Mouse (Mus musculus): ENCODE results near the gene Spata2.

Spata2 gene

GRCm38 (mm10) chr2:167447207-167447606 is 45.5 kb downstream of the Spata2 start:
- DNase-seq (ENCODE audit: low spot score), result no peak

DNA sequence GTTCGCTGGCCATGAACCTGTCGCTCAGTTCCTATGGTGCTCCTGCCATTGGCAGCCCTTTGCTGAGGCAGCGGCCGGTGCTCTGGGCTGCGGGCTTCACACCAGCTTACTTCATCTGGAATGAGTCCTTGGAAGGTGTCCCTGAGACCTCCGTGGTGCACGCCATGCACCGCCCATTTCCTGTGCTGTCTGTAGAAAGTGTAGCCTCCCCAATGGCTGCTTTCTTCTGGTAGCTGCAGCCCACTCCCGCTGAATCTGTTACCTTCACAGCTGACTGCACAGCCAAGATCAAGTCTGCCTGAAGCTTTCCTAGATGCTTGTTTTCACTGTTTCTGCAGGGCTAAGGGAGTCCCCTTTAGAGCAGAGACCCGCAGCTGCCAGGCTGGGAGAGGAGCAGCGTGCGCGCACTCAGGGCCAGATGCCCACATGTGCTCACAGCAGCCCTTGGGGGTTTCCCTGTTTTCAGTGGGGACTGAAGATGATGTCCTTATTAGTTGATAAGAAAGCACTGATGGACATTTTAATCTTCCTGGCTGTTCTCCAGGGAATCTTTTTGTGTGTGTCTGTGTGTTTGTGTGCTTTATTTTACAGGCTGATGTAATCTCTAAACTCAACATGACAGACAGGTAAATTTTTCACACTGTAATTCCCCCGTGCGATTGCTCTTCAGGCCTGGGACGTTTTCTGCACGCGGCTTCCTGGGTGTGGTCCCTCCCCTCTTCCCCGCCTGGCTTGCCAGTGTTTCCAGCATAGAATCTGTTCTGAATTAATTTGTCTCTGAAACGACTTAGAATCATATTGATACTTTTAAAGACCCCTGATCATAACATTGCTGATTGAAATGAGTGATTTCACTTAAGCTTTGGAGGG is 46.5 kb downstream of the Spata2 start:
- no peak for DNase-seq (ENCODE audit: low spot score)

DNA sequence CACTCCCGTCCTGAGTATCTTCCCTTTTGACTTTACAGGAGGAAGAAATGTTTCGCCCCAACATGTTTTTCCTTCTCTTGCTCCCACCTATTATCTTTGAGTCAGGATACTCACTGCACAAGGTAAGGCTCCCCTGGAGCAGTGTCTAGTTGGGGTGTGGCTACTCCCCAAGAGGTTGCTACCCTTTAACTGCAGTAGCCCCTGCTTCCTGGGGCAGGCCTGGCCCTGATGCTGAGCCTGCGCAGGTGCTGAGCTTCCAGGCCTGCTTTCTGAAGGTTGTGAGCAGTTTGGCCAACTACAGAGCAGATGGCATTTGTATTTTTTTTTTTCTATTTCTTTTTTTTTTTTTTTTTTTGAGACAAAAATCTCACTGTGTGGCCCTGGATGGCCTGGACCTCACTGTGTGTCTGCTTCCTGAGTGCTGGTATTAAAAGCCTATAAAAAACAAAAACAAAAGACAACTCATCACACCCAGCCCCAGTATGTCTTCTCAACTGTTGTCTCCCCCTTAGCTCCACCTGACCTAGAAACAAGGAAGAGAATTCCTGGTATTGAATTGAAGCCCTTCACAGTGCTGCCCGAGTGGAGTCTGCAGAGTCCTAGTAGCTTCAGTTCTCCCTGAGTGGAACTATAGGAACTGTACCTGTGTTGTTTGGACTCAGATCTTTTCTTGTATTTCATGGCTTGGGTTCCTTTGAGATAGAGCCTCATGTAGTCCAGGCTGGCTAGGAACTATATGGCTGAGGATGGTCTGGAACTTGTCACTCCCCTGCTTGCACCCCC is 49.1 kb downstream of the Spata2 start:
- DNase-seq (ENCODE audit: low spot score), result no peak

DNA sequence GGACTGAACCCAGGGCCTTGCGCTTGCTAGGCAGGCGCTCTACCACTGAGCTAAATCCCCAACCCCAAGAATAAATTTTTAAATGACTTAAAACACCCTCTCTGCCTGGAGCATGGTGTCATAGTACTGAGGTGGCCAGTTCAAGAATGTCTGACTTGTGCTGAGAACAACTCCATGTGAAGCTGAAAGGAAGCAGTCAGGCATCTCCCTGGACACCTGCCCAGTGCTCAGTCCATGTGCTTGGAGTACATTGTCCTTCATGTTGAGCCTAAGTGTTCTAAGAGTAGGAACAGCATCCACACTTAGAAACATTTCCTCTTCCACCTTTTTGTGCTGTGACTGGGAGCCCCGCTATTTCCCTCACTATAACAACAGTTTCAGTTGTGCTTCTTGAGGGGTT is 53.3 kb downstream of the Spata2 start:
- DNase-seq (ENCODE audit: low spot score), result no peak

- no peak for DNase-seq (ENCODE audit: low spot score)
Measured at GRCm38 (mm10) chr2:167436371-167436770, 56.3 kb downstream of the Spata2 start.

DNA sequence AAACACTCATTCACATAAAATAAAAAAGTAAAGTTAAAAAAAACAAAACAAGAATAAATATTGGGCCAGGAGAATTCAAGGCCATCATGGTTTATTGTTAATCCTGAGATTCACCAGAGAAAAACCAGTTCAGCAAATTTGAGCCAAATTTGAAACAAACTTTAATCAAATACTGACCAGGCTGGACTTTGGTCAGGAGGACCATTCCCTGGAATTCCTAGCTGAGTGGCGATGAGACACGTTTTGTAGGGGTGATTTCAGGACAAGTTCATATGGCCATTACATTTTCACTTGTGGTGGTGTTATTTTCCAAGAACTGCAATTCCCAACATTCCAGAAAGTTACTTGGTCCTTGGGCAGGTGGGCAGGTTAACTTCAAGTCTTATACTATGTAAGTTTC is 57.1 kb downstream of the Spata2 start:
- DNase-seq (ENCODE audit: low spot score), result no peak

- no peak for DNase-seq (ENCODE audit: low spot score)
Measured at GRCm38 (mm10) chr2:167434570-167434969, 58.1 kb downstream of the Spata2 start.

DNA sequence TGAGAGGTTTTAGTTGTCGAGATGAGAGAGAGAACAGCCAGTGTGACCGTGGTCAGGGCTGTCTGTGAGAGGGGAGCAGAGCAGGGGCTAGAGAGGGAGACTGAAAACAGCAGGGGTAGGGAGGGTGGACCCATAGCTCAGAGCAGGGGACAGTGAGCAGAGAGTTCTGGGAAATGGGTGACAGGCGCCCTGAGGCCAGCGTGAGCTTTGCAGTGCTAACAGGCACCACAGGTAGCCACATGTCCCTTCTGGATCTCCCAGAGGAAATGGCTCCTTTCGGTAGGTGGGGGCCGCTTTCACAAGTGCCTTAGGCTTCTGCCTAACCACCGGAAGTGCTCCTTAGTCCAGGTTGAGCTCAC is 61.3 kb downstream of the Spata2 start:
- no peak for DNase-seq (ENCODE audit: low spot score)
